Mouse (Mus musculus): ENCODE results near the gene Vps45. TPM values are rescaled to one million over a fixed set of nuclear protein-coding genes. Genes with fewer than 3 reads are reported as not detected.
A peak's percentile ranks its signal among the peaks of the same experiment; 100 is the strongest.

Vps45 gene
- polyA plus RNA-seq, 1 experiment, result 7.5 TPM

DNA sequence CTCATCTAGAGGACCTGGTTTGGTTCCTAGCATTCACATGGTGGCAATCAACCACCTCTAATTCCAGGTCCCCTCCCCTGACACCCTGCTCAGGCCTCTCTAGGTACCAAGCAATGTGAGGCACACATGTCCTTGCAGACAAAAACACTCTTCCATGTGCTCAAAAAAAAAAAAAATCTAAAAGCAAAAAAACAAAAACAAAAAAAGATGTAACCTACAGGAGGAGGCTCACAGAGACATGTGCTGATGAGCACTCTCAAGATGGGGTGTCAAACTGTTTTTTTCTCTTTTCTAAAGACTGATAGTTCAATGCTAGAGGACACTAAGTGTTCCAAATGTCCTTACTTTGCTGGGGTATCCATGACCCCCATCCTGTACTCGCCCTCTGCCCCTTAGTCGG lies 23.8 kb upstream of the Vps45 start:
- Histone ChIP-seq H3K4me3 (ENCODE audit: control insufficient read depth, insufficient read depth, low read length) (no peak overlapping the region), H3K4me1 (replicated peaks; ENCODE audit: control insufficient read depth, insufficient read depth, low read length) (no peaks in the 10 kb centered on the region), H3K36me3 (ENCODE audit: control insufficient read depth, insufficient read depth, low read length) (no peaks in the 10 kb centered on the region), H3K27me3 (ENCODE audit: control insufficient read depth, insufficient read depth, low read length) (no peaks in the 10 kb centered on the region), H3K27ac (ENCODE audit: control insufficient read depth, insufficient read depth, low read length) (no peak overlapping the region)
- WGBS, result 92% methylated on average over 2 of the region's 2 CpGs
- no peak for TF ChIP-seq CTCF (IDR thresholded peaks at IDR 0.05; ENCODE audit: borderline replicate concordance, control insufficient read depth, extremely low read depth, insufficient read depth, low read length, poor library complexity)
- TF ChIP-seq POLR2A (IDR thresholded peaks at IDR 0.05; ENCODE audit: control insufficient read depth, extremely low read depth, insufficient read depth, low read length, poor library complexity), result no peak
- no peak for DNase-seq

DNA sequence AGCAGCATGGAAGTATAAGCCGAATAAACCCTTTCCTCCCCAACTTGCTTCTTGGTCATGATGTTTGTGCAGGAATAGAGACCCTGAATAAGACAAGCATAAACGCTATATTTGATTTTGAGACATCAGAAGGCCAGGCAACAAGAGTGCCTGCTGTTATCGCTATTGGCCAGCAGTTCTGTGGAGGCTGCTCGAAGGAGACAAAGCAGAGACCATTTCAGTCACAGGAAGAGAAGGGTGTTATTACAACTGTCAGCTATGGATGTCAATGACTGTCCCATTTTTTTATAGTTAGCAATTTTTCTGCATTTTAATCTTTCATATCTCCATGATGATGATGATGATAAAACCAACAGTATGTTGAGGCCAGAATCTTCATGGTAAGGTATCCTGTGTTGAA lies 23.4 kb upstream of the Vps45 start:
- H3K27me3 ChIP-seq (ENCODE audit: control insufficient read depth, insufficient read depth, low read length), result no peaks in the 10 kb centered on the region
- no peak overlapping the region for H3K27ac ChIP-seq (ENCODE audit: control insufficient read depth, insufficient read depth, low read length)
- no peak for TF ChIP-seq POLR2A (IDR thresholded peaks at IDR 0.05; ENCODE audit: control insufficient read depth, extremely low read depth, insufficient read depth, low read length, poor library complexity)
- TF ChIP-seq CTCF (IDR thresholded peaks at IDR 0.05; ENCODE audit: borderline replicate concordance, control insufficient read depth, extremely low read depth, insufficient read depth, low read length, poor library complexity), result no peak
- H3K36me3 ChIP-seq (ENCODE audit: control insufficient read depth, insufficient read depth, low read length), result no peaks in the 10 kb centered on the region
- WGBS, result 97% methylated on average over 4 of the region's 4 CpGs
- no peak for DNase-seq
- no peak overlapping the region for H3K4me3 ChIP-seq (ENCODE audit: control insufficient read depth, insufficient read depth, low read length)
- no peaks in the 10 kb centered on the region for H3K4me1 ChIP-seq (replicated peaks; ENCODE audit: control insufficient read depth, insufficient read depth, low read length)

DNA sequence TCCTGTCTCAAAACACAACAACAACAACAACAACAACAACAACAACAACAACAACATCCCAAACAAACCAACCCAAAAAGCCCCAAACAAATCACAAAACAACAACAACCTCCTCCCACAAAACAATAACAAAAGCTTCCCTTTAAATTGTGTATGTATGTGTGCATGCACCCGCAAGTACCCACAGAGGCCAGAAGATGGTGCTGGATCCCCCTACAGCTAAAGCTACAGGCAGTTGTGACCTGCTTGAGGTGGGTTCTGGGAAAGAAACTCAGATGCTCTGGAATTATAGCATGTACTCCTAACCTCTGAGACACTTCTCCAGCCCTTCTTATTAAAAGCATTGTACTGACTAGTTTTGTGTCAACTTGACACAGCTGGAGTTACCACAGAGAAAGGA lies 22.7 kb upstream of the Vps45 start:
- DNase-seq, result peak; percentile 37
- no peak overlapping the region for H3K4me3 ChIP-seq (ENCODE audit: control insufficient read depth, insufficient read depth, low read length)
- WGBS, result 93% methylated on average over 1 of the region's 1 CpGs
- H3K27ac ChIP-seq (ENCODE audit: control insufficient read depth, insufficient read depth, low read length), result no peak overlapping the region
- no peaks in the 10 kb centered on the region for H3K27me3 ChIP-seq (ENCODE audit: control insufficient read depth, insufficient read depth, low read length)
- H3K4me1 ChIP-seq (replicated peaks; ENCODE audit: control insufficient read depth, insufficient read depth, low read length), result no peaks in the 10 kb centered on the region
- no peaks in the 10 kb centered on the region for H3K36me3 ChIP-seq (ENCODE audit: control insufficient read depth, insufficient read depth, low read length)
- TF ChIP-seq POLR2A (IDR thresholded peaks at IDR 0.05; ENCODE audit: control insufficient read depth, extremely low read depth, insufficient read depth, low read length, poor library complexity), result no peak
- no peak for TF ChIP-seq CTCF (IDR thresholded peaks at IDR 0.05; ENCODE audit: borderline replicate concordance, control insufficient read depth, extremely low read depth, insufficient read depth, low read length, poor library complexity)

DNA sequence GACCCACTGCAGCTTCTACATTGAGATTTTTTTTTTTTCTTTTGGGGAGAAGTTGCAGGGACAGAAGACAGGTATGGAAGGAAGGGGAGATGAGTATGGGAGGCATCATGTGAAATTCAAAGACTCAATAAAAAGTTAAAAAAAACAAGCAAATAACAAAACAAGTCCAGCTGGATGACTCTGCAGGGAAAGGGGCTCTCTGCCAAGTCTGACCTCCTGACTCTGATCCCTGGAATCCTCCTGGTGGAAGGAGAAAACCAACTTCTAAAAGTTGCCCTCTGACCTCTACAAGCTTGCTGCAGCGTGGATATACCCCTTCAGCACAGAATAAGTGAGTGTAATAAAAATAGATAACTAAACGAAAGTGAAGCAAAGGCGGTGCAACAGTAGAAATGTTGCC lies 20.4 kb upstream of the Vps45 start:
- H3K27ac ChIP-seq (ENCODE audit: control insufficient read depth, insufficient read depth, low read length), result no peak overlapping the region
- WGBS, result 84% methylated on average over 3 of the region's 3 CpGs
- H3K27me3 ChIP-seq (ENCODE audit: control insufficient read depth, insufficient read depth, low read length), result no peaks in the 10 kb centered on the region
- TF ChIP-seq CTCF (IDR thresholded peaks at IDR 0.05; ENCODE audit: borderline replicate concordance, control insufficient read depth, extremely low read depth, insufficient read depth, low read length, poor library complexity) (no peak), POLR2A (IDR thresholded peaks at IDR 0.05; ENCODE audit: control insufficient read depth, extremely low read depth, insufficient read depth, low read length, poor library complexity) (no peak)
- no peak overlapping the region for H3K4me3 ChIP-seq (ENCODE audit: control insufficient read depth, insufficient read depth, low read length)
- no peaks in the 10 kb centered on the region for H3K4me1 ChIP-seq (replicated peaks; ENCODE audit: control insufficient read depth, insufficient read depth, low read length)
- no peak for DNase-seq
- H3K36me3 ChIP-seq (ENCODE audit: control insufficient read depth, insufficient read depth, low read length), result no peaks in the 10 kb centered on the region

DNA sequence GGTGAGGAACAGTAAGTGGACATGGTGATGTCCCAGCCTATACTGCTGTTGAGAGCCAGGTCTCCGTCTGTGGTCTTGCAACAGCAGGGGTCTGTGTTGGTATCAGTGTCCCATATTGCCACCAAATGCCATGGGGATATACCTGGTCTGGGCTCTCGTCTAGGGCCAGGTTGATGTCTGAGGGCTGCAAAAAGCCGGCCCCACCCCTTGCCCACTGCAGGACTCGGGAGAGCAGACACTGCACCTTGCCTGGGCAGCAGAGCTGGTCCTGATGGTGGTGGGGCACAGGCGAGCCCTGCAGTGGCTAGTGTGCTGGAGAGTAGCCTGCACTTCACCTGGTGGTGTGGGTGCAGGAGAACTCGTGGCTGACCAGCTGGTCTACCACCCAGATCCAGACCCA lies 19.8 kb upstream of the Vps45 start:
- Histone ChIP-seq H3K27ac (ENCODE audit: control insufficient read depth, insufficient read depth, low read length) (no peak overlapping the region), H3K4me1 (replicated peaks; ENCODE audit: control insufficient read depth, insufficient read depth, low read length) (no peaks in the 10 kb centered on the region), H3K4me3 (ENCODE audit: control insufficient read depth, insufficient read depth, low read length) (no peak overlapping the region), H3K36me3 (ENCODE audit: control insufficient read depth, insufficient read depth, low read length) (no peaks in the 10 kb centered on the region), H3K27me3 (ENCODE audit: control insufficient read depth, insufficient read depth, low read length) (no peaks in the 10 kb centered on the region)
- DNase-seq, result no peak
- 93% methylated on average over 6 of the region's 6 CpGs for WGBS
- TF ChIP-seq POLR2A (IDR thresholded peaks at IDR 0.05; ENCODE audit: control insufficient read depth, extremely low read depth, insufficient read depth, low read length, poor library complexity) (no peak), CTCF (IDR thresholded peaks at IDR 0.05; ENCODE audit: borderline replicate concordance, control insufficient read depth, extremely low read depth, insufficient read depth, low read length, poor library complexity) (no peak)

DNA sequence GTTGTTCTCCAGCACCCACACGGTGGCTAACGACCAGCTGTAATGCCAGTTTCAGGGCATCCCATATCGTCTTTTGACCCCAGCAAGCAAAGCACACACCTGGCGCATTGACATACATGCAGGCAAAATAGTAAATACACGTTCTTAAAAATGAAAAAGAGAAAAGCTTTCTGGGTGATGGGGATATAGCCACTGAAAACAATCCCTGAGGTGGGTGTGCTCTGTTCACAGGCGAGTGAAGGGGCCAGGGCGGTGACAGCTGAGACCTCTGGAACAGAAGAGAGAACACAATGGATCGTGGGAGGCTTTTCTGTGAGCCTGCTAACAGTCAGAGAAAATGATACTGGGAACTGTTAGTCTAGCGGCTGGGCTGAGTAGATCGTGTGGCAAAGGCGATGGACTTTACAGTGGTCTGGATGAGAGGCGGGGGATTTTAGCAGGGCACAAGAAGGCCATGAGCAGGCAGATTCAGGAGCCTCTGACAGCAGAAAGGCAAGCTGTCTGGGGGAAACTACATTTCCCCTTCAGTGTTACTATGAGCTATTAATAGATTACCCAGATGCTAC lies 14.7 kb upstream of the Vps45 start:
- H3K27me3 ChIP-seq (ENCODE audit: control insufficient read depth, insufficient read depth, low read length), result no peaks in the 10 kb centered on the region
- H3K27ac ChIP-seq (ENCODE audit: control insufficient read depth, insufficient read depth, low read length), result no peak overlapping the region
- TF ChIP-seq POLR2A (IDR thresholded peaks at IDR 0.05; ENCODE audit: control insufficient read depth, extremely low read depth, insufficient read depth, low read length, poor library complexity), result no peak
- TF ChIP-seq CTCF (IDR thresholded peaks at IDR 0.05; ENCODE audit: borderline replicate concordance, control insufficient read depth, extremely low read depth, insufficient read depth, low read length, poor library complexity), result no peak
- no peaks in the 10 kb centered on the region for H3K4me1 ChIP-seq (replicated peaks; ENCODE audit: control insufficient read depth, insufficient read depth, low read length)
- DNase-seq, result no peak
- no peaks in the 10 kb centered on the region for H3K36me3 ChIP-seq (ENCODE audit: control insufficient read depth, insufficient read depth, low read length)
- 77% methylated on average over 12 of the region's 12 CpGs for WGBS
- no peak overlapping the region for H3K4me3 ChIP-seq (ENCODE audit: control insufficient read depth, insufficient read depth, low read length)

DNA sequence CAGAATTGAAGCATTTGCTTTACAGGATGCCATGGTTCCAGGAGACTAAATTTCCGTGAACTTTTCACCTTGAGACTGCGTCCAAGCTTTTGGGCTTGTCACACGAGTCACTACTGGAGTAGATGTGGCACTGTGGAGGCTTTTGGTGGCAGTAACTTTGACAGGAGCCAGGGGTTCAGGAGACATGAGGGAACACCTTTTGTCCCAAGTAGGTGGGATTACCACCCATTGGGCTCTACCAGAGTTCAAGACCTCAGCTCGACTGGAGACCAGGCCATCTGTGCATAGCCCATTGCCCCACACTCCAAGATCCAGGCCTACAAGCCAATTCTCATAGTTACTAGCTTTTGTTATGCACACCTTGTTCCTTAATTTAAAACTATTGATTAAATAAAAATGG lies 12.0 kb upstream of the Vps45 start:
- no peaks in the 10 kb centered on the region for H3K27me3 ChIP-seq (ENCODE audit: control insufficient read depth, insufficient read depth, low read length)
- no peaks in the 10 kb centered on the region for H3K4me1 ChIP-seq (replicated peaks; ENCODE audit: control insufficient read depth, insufficient read depth, low read length)
- no peak for DNase-seq
- TF ChIP-seq CTCF (IDR thresholded peaks at IDR 0.05; ENCODE audit: borderline replicate concordance, control insufficient read depth, extremely low read depth, insufficient read depth, low read length, poor library complexity) (no peak), POLR2A (IDR thresholded peaks at IDR 0.05; ENCODE audit: control insufficient read depth, extremely low read depth, insufficient read depth, low read length, poor library complexity) (no peak)
- H3K4me3 ChIP-seq (ENCODE audit: control insufficient read depth, insufficient read depth, low read length), result no peak overlapping the region
- no peaks in the 10 kb centered on the region for H3K36me3 ChIP-seq (ENCODE audit: control insufficient read depth, insufficient read depth, low read length)
- WGBS, result 90% methylated on average over 4 of the region's 4 CpGs
- no peak overlapping the region for H3K27ac ChIP-seq (ENCODE audit: control insufficient read depth, insufficient read depth, low read length)

Data from thymus, adult 2 months (tissue).